Mouse (Mus musculus): ENCODE results near the gene Rpl41. TPM values are rescaled to one million over a fixed set of nuclear protein-coding genes. Genes with fewer than 3 reads are reported as not detected.

Gene Rpl41
- polyA plus RNA-seq (2015; fragmentation: Nextera tagmentation; extraction: Ambion mirVana), result 2,311 and 2,586 TPM in 2 replicates

GRCm38 (mm10) chr10:128548947-128549681 lies at the start of gene Rpl41:
Gene Rpl41, minus strand, starts transcription at chr10:128549305.

GRCm38 (mm10) chr10:128589464-128590192 lies 40.5 kb upstream of the Rpl41 start, which contains the start of gene Erbb3:
Gene Erbb3, minus strand, starts transcription at chr10:128589652.

GRCm38 (mm10) chr10:128565788-128566531 lies 16.9 kb upstream of the Rpl41 start, which contains the start of gene Pa2g4:
Gene Pa2g4, minus strand, starts transcription at chr10:128565987.

GRCm38 (mm10) chr10:128547361-128548032 lies 1.6 kb downstream of the Rpl41 start, which contains the start of gene Zc3h10:
Gene Zc3h10, minus strand, starts transcription at chr10:128547774.

GRCm38 (mm10) chr10:128525671-128526308 lies 23.3 kb downstream of the Rpl41 start, which contains the start of gene Esyt1:
Gene Esyt1, minus strand, starts transcription at chr10:128525871.

GRCm38 (mm10) chr10:128498590-128498989 lies 50.5 kb downstream of the Rpl41 start, which contains the start of gene Myl6b:
Gene Myl6b, minus strand, starts transcription at chr10:128498685.

Small RNA genes lying within 50 kb of the gene (microRNA-seq; reads per million reads assigned to microRNA genes)
- gene Gm47275, result 0 reads per million in 2 experiments
- gene Mir6916, result 0.51 to 0.64 reads per million in 2 experiments
- gene Mir6917, result 0.85 to 1.8 reads per million in 2 experiments

Other genes starting within 250 kb of the Rpl41 start
- 10.7 and 11.6 TPM in 2 replicates for gene Pan2, start 246.0 kb downstream of the Rpl41 start, polyA plus RNA-seq (2015; fragmentation: Nextera tagmentation; extraction: Ambion mirVana)
- 172 and 198 TPM in 2 replicates for gene Cnpy2, start 226.8 kb downstream of the Rpl41 start, polyA plus RNA-seq (2015; fragmentation: Nextera tagmentation; extraction: Ambion mirVana)
- 392 and 409 TPM in 2 replicates for gene Cs, start 211.6 kb downstream of the Rpl41 start, polyA plus RNA-seq (2015; fragmentation: Nextera tagmentation; extraction: Ambion mirVana)
- gene Coq10a, start 180.3 kb downstream of the Rpl41 start, polyA plus RNA-seq (2015; fragmentation: Nextera tagmentation; extraction: Ambion mirVana), result 71.8 and 90.5 TPM in 2 replicates
- gene Ankrd52, start 172.2 kb downstream of the Rpl41 start, polyA plus RNA-seq (2015; fragmentation: Nextera tagmentation; extraction: Ambion mirVana), result 6.1 and 6.9 TPM in 2 replicates
- not detected in 2 replicates for gene Slc39a5, start 148.1 kb downstream of the Rpl41 start, polyA plus RNA-seq (2015; fragmentation: Nextera tagmentation; extraction: Ambion mirVana)
- 44.3 and 46.0 TPM in 2 replicates for gene Nabp2, start 137.8 kb downstream of the Rpl41 start, polyA plus RNA-seq (2015; fragmentation: Nextera tagmentation; extraction: Ambion mirVana)
- gene Rnf41, start 137.6 kb downstream of the Rpl41 start, polyA plus RNA-seq (2015; fragmentation: Nextera tagmentation; extraction: Ambion mirVana), result 16.0 and 17.7 TPM in 2 replicates
- gene Smarcc2, start 90.1 kb downstream of the Rpl41 start, polyA plus RNA-seq (2015; fragmentation: Nextera tagmentation; extraction: Ambion mirVana), result 31.0 and 34.6 TPM in 2 replicates
- gene Myl6, start 55.2 kb downstream of the Rpl41 start, polyA plus RNA-seq (2015; fragmentation: Nextera tagmentation; extraction: Ambion mirVana), result 641 and 849 TPM in 2 replicates
- 7.6 and 8.2 TPM in 2 replicates for gene Myl6b, start 50.6 kb downstream of the Rpl41 start, polyA plus RNA-seq (2015; fragmentation: Nextera tagmentation; extraction: Ambion mirVana)
- 28.4 and 33.0 TPM in 2 replicates for gene Esyt1, start 23.4 kb downstream of the Rpl41 start, polyA plus RNA-seq (2015; fragmentation: Nextera tagmentation; extraction: Ambion mirVana)
- gene Zc3h10, start 1.5 kb downstream of the Rpl41 start, polyA plus RNA-seq (2015; fragmentation: Nextera tagmentation; extraction: Ambion mirVana), result 4.7 and 6.6 TPM in 2 replicates
- gene Pa2g4, start 16.7 kb upstream of the Rpl41 start, polyA plus RNA-seq (2015; fragmentation: Nextera tagmentation; extraction: Ambion mirVana), result 73.4 and 83.9 TPM in 2 replicates
- 8.4 and 9.2 TPM in 2 replicates for gene Erbb3, start 40.3 kb upstream of the Rpl41 start, polyA plus RNA-seq (2015; fragmentation: Nextera tagmentation; extraction: Ambion mirVana)
- gene Rps26, start 77.4 kb upstream of the Rpl41 start, polyA plus RNA-seq (2015; fragmentation: Nextera tagmentation; extraction: Ambion mirVana), result 419 and 480 TPM in 2 replicates
- gene Ikzf4, start 96.7 kb upstream of the Rpl41 start, polyA plus RNA-seq (2015; fragmentation: Nextera tagmentation; extraction: Ambion mirVana), result 0.54 and 0.66 TPM in 2 replicates
- 12.8 and 16.8 TPM in 2 replicates for gene Suox, start 124.8 kb upstream of the Rpl41 start, polyA plus RNA-seq (2015; fragmentation: Nextera tagmentation; extraction: Ambion mirVana)
- 58.5 and 60.0 TPM in 2 replicates for gene Rab5b, start 147.0 kb upstream of the Rpl41 start, polyA plus RNA-seq (2015; fragmentation: Nextera tagmentation; extraction: Ambion mirVana)
- gene Pmel, start 154.9 kb upstream of the Rpl41 start, polyA plus RNA-seq (2015; fragmentation: Nextera tagmentation; extraction: Ambion mirVana), result 1.7 and 1.9 TPM in 2 replicates
- gene Cdk2, start 155.7 kb upstream of the Rpl41 start, polyA plus RNA-seq (2015; fragmentation: Nextera tagmentation; extraction: Ambion mirVana), result 38.7 and 40.5 TPM in 2 replicates
- gene Dgka, start 195.6 kb upstream of the Rpl41 start, polyA plus RNA-seq (2015; fragmentation: Nextera tagmentation; extraction: Ambion mirVana), result 3.7 and 5.1 TPM in 2 replicates
- 13.7 and 17.7 TPM in 2 replicates for gene Pym1, start 198.6 kb upstream of the Rpl41 start, polyA plus RNA-seq (2015; fragmentation: Nextera tagmentation; extraction: Ambion mirVana)
- gene Mmp19, start 241.6 kb upstream of the Rpl41 start, polyA plus RNA-seq (2015; fragmentation: Nextera tagmentation; extraction: Ambion mirVana), result 0.99 and 2.1 TPM in 2 replicates

All from skeletal muscle tissue, postnatal 0 days (tissue).